Mouse (Mus musculus): ENCODE data around the gene Naip2. TPM values are rescaled to one million over a fixed set of nuclear protein-coding genes. Genes with fewer than 3 reads are reported as not detected.
"Not testable (repeated sequence)": the region's sequence is repeated elsewhere in the genome, so short reads cannot be mapped to it uniquely, and the experiment has no call there.

The Naip2 gene
- total and polyA plus RNA-seq, 3 experiments = 0.26 to 21.3 (median 10.6) TPM

DNA sequence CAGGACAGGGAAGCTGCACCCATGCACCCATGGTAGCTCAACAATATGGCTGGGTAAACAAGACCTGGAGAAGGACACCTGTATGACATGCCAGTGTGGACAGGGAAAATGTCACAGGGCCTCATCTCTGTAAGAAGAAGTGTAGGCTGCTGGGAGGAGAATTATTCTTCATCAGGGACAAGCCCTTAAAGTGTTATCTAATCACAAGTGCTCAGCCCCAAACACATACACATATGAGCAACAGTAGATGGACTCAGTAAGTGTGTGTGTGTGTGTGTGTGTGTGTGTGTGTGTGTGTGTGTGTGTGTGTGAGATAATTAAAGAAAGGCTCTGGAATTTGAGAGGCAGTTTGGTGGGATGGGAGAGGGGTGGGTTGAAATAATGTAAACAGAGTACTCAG lies 1.1 kb downstream of the Naip2 start:
- TF ChIP-seq POLR2AphosphoS5 (IDR thresholded peaks at IDR 0.05; ENCODE audit: insufficient replicate concordance, low read depth, low read length) (no peak), GATA2 (IDR thresholded peaks at IDR 0.05; ENCODE audit: borderline replicate concordance, low read depth, low read length) (no peak), CTCF (IDR thresholded peaks at IDR 0.05; ENCODE audit: low read depth, low read length) (no peak), TAL1 (conservative IDR thresholded peaks at IDR 0.05; ENCODE audit: low read depth, low read length) (no peak), GATA1 (IDR thresholded peaks at IDR 0.05; ENCODE audit: borderline replicate concordance, low read length) (no peak)
- peaks cover 2% of the 10 kb centered on the region for H3K36me3 ChIP-seq (replicated peaks)
- DNase-seq (ENCODE audit: low spot score) = no peak
- no peaks in the 10 kb centered on the region for H3K27me3 ChIP-seq (ENCODE audit: insufficient read depth, low read length)
- 0 out of 2 replicates have a peak, but pooled peaks cover 3% of the 10 kb centered on the region for H3K4me1 ChIP-seq (ENCODE audit: insufficient read depth, low read depth, low read length)
- no peaks in the 10 kb centered on the region for H3K9me3 ChIP-seq (replicated peaks)
- H3K4me3 ChIP-seq (ENCODE audit: low read depth, low read length) = no peak overlapping the region
- no peak for ATAC-seq (ENCODE audit: extremely low read depth, insufficient number of reproducible peaks, low FRiP score, poor library complexity, severe bottlenecking)

DNA sequence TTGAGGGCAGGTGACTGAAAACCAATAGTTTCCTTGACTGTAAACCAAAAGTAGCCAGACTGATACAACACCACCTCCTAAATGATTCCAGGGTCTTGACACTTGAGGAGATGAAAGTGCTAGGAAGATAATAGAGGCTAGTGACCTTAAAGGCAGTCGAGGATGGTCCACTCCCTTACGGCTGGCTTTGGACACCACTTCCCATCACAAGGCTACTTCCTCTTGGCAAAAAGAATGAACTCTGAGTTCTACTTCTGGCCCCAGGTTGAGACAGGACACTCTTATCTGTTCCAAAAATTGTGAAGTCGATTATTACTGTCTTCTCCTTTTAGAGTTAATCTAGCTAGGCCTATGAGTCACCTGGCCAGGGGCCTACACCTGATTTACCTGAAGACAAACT lies 6.5 kb downstream of the Naip2 start:
- ATAC-seq (ENCODE audit: extremely low read depth, insufficient number of reproducible peaks, low FRiP score, poor library complexity, severe bottlenecking) = no peak
- TF ChIP-seq CTCF (IDR thresholded peaks at IDR 0.05; ENCODE audit: low read depth, low read length) (no peak), GATA1 (IDR thresholded peaks at IDR 0.05; ENCODE audit: borderline replicate concordance, low read length) (no peak), POLR2AphosphoS5 (IDR thresholded peaks at IDR 0.05; ENCODE audit: insufficient replicate concordance, low read depth, low read length) (no peak), GATA2 (IDR thresholded peaks at IDR 0.05; ENCODE audit: borderline replicate concordance, low read depth, low read length) (no peak), TAL1 (conservative IDR thresholded peaks at IDR 0.05; ENCODE audit: low read depth, low read length) (no peak)

DNA sequence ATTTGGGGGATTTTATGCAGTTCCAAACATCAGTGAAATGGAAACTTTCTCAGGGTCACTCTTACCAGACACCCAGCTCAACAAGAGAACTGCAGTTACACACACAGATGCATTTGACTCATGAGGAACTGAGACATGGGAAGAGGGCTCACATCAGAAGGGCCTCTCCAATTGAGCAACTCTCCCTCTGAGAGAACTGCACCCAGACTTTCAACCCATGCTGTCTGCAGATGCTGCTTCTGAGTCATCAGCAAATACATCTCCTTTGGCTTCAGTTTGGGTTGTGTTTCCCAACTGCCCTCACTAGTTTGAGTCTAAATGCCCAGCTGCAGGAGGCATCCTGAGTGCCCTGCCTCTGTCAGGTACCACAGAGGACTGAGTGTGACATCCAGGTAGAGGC lies 18.8 kb downstream of the Naip2 start:
- H3K36me3 ChIP-seq (replicated peaks); H3K4me3 ChIP-seq (ENCODE audit: low read depth, low read length); ATAC-seq (ENCODE audit: extremely low read depth, insufficient number of reproducible peaks, low FRiP score, poor library complexity, severe bottlenecking); DNase-seq (ENCODE audit: low spot score); H3K9me3 ChIP-seq (replicated peaks); H3K4me1 ChIP-seq (ENCODE audit: insufficient read depth, low read depth, low read length); H3K27me3 ChIP-seq (ENCODE audit: insufficient read depth, low read length): not testable (repeated sequence)

More for the DNA sequence above, 6.5 kb downstream of the Naip2 start:
- no peak overlapping the region for H3K4me3 ChIP-seq (ENCODE audit: low read depth, low read length)
- peaks cover 6% of the 10 kb centered on the region for H3K36me3 ChIP-seq (replicated peaks)
- no peaks in the 10 kb centered on the region for H3K27me3 ChIP-seq (ENCODE audit: insufficient read depth, low read length)
- H3K4me1 ChIP-seq (ENCODE audit: insufficient read depth, low read depth, low read length) = no peaks in the 10 kb centered on the region
- H3K9me3 ChIP-seq (replicated peaks) = no peaks in the 10 kb centered on the region
- no peak for DNase-seq (ENCODE audit: low spot score)

DNA sequence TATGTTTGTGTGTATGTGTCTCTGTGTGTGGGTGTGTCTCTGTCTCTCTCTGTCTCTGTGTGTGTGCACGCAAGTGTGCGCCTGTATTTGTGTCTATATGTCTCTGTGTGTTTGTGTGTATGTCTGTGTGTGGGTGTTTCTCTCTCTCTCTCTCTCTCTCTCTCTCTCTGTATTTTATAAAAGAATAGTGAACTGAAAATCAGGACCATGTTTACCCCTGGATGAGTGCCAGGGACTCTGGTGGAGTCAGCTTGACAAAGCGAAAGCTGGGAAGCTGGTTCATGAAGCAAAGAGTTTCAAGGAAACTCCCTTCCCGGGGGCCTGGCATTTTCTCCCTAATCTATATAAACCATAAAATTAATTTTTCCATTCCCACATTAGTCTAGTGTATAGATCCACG lies 27.5 kb downstream of the Naip2 start:
- not testable (repeated sequence) for H3K36me3 ChIP-seq (replicated peaks); H3K4me1 ChIP-seq (ENCODE audit: insufficient read depth, low read depth, low read length); H3K9me3 ChIP-seq (replicated peaks); H3K27me3 ChIP-seq (ENCODE audit: insufficient read depth, low read length); H3K4me3 ChIP-seq (ENCODE audit: low read depth, low read length); DNase-seq (ENCODE audit: low spot score); ATAC-seq (ENCODE audit: extremely low read depth, insufficient number of reproducible peaks, low FRiP score, poor library complexity, severe bottlenecking)

DNA sequence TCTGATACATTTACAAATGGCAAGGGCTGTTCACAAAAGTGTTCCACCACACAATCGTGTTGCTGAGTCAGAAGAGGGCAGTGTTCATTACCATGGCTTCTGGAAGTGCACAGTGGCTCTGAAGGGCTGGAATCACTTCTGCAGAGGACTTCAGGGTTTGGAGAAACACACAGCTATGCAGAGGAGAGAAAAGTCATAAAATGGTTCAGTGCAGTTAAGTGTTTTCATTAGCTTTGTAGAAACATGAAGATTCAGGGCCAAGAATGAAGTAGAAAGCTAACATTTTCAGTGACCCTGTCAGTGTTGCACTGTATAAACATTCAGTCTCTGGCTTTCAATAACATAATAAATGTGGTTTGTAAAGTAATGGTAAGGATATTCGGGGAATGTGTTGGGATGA lies 35.5 kb downstream of the Naip2 start:
- not testable (repeated sequence) for H3K4me1 ChIP-seq (ENCODE audit: insufficient read depth, low read depth, low read length); ATAC-seq (ENCODE audit: extremely low read depth, insufficient number of reproducible peaks, low FRiP score, poor library complexity, severe bottlenecking); DNase-seq (ENCODE audit: low spot score); H3K36me3 ChIP-seq (replicated peaks); H3K9me3 ChIP-seq (replicated peaks); H3K27me3 ChIP-seq (ENCODE audit: insufficient read depth, low read length); H3K4me3 ChIP-seq (ENCODE audit: low read depth, low read length)

DNA sequence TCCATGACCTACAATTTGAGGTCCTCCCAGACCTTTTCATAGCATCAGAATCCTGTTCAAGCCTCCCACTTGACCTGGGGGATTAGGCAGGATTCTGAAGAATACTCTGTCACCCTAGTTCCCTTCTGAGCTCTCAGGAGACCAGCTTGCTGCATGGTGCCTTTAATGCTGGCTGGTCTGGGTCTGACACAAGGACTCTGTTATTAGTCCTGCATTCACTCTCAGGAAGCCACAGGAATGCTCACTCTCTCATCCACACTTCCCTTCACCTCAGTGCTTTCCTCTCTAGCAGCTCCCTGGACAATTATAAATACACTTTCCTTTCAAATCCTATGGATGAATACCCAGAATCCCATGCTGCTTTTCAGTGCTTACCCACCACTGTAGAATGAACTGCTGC lies 39.4 kb downstream of the Naip2 start:
- H3K36me3 ChIP-seq (replicated peaks) = not testable (repeated sequence)

DNA sequence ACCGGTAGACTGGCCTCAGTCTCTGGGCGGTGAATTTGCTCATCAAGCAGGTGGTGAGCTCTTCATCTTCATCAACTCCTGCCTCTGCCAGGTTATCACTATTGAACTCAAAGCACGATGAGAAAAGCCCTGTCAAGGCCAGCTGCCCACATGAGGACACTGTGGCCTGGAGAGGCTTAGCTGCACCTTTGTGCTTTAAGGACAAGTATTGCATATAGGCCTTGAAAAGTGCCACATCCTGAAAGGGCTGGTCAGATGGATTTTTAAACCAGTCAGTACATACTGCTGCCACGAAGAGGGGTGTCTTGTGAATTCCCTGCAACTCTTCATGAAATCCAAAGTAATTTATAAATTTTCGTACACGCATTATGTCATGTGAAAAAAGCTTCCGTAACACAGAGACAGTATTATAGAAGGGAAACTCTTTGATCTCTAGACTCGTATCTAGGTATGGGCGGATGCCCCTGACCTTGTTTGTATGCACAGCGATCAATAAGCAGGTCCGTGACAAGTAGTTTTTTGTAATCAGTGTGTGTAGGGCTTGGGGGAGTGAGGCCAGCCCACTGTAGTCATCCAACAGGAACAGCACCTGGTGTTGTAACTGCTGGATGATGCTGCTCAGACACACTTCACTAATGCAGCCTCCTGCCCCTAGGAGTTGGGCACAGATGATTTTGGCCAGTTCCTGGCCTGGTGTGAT lies 40.6 kb downstream of the Naip2 start:
- not testable (repeated sequence) for H3K4me1 ChIP-seq (ENCODE audit: insufficient read depth, low read depth, low read length); DNase-seq (ENCODE audit: low spot score); ATAC-seq (ENCODE audit: extremely low read depth, insufficient number of reproducible peaks, low FRiP score, poor library complexity, severe bottlenecking); H3K36me3 ChIP-seq (replicated peaks); H3K4me3 ChIP-seq (ENCODE audit: low read depth, low read length); H3K27me3 ChIP-seq (ENCODE audit: insufficient read depth, low read length); H3K9me3 ChIP-seq (replicated peaks)

More for the DNA sequence above, 39.4 kb downstream of the Naip2 start:
- not testable (repeated sequence) for H3K9me3 ChIP-seq (replicated peaks); DNase-seq (ENCODE audit: low spot score); H3K27me3 ChIP-seq (ENCODE audit: insufficient read depth, low read length); H3K4me3 ChIP-seq (ENCODE audit: low read depth, low read length); H3K4me1 ChIP-seq (ENCODE audit: insufficient read depth, low read depth, low read length); ATAC-seq (ENCODE audit: extremely low read depth, insufficient number of reproducible peaks, low FRiP score, poor library complexity, severe bottlenecking)

DNA sequence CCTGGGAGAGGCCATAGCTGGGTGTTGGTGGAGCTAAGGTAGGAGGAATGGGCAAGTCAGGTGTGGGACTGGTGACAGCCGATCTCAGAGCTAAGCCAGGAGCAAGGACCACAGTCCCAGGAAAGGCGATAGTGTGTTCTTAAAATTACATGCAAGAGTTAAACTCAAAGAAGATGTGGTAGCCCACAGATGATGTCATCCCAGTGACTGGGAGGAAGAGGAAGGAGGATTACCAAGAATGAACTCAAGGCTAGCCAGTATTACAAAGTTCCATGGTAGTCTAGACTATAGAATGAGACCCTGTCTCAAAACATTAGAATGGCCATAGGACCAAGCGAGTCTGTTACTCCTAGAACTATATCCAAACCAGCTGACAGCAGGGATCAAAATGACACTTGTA lies 45.3 kb downstream of the Naip2 start:
- no peaks in the 10 kb centered on the region for H3K36me3 ChIP-seq (replicated peaks)
- H3K4me3 ChIP-seq (ENCODE audit: low read depth, low read length) = no peak overlapping the region
- ATAC-seq (ENCODE audit: extremely low read depth, insufficient number of reproducible peaks, low FRiP score, poor library complexity, severe bottlenecking) (no peak), DNase-seq (ENCODE audit: low spot score) (no peak)
- H3K9me3 ChIP-seq (replicated peaks) = no peaks in the 10 kb centered on the region
- TF ChIP-seq GATA2 (IDR thresholded peaks at IDR 0.05; ENCODE audit: borderline replicate concordance, low read depth, low read length) = no peak
- TF ChIP-seq GATA1 (IDR thresholded peaks at IDR 0.05; ENCODE audit: borderline replicate concordance, low read length) = no peak
- no peak for TF ChIP-seq POLR2AphosphoS5 (IDR thresholded peaks at IDR 0.05; ENCODE audit: insufficient replicate concordance, low read depth, low read length)
- TF ChIP-seq TAL1 (conservative IDR thresholded peaks at IDR 0.05; ENCODE audit: low read depth, low read length) = no peak
- no peak for TF ChIP-seq CTCF (IDR thresholded peaks at IDR 0.05; ENCODE audit: low read depth, low read length)
- H3K4me1 ChIP-seq (ENCODE audit: insufficient read depth, low read depth, low read length) = no peaks in the 10 kb centered on the region
- no peaks in the 10 kb centered on the region for H3K27me3 ChIP-seq (ENCODE audit: insufficient read depth, low read length)
